Comparison of ENCODE assay signal across 9 mouse cellular contexts in genomic region chr5:115374204-115374820, GRCm38 (mm10). TPM values are rescaled to one million over a fixed set of nuclear protein-coding genes. Genes with fewer than 3 reads are reported as not detected.
DNase-seq lines count a peak whose midpoint lies in the region; ATAC-seq and TF ChIP-seq lines count a peak whose summit lies in the region.
"Had no signal": no experiment of that assay in that cellular context is flagged by ENCODE, and none has a peak within 500 bp of the region (broad histone marks: within the 10 kb centered on the region; RNA-seq: fewer than 3 reads in every experiment).

No protein-coding gene starts in this region.

- no peak overlapping the region for H3K27ac ChIP-seq in heart, embryonic 15.5 days
- H3K27ac ChIP-seq in ES-E14 (ENCODE audit: insufficient read depth, low read depth, low read length, poor library complexity, severe bottlenecking): no peak overlapping the region; the same call in 1 of the 2 replicates
- H3K27ac ChIP-seq in hindbrain, embryonic 10.5 days: peak overlapping the region; percentile 92
- H3K27ac ChIP-seq in midbrain, embryonic 10.5 days (replicated peaks): peak overlapping the region; percentile 92

- peak overlapping the region; percentile 75 for H3K4me2 ChIP-seq in heart, embryonic 15.5 days

- H3K9me3 ChIP-seq in heart, embryonic 15.5 days (replicated peaks): no peaks in the 10 kb centered on the region
- no peaks in the 10 kb centered on the region for H3K9me3 ChIP-seq in ES-E14 (ENCODE audit: control insufficient read depth, insufficient read depth, low read depth, low read length)
- no peaks in the 10 kb centered on the region for H3K9me3 ChIP-seq in hindbrain, embryonic 10.5 days
- no peaks in the 10 kb centered on the region for H3K9me3 ChIP-seq in midbrain, embryonic 10.5 days (replicated peaks)

- peaks cover 3% of the 10 kb centered on the region; the same call in 1 of the 2 replicates for H3K4me1 ChIP-seq in heart, embryonic 15.5 days (replicated peaks)
- H3K4me1 ChIP-seq in ES-E14 (ENCODE audit: control insufficient read depth in 2 of 2, insufficient read depth in 2 of 2, low read length in 2 of 2, poor library complexity in 1 of 2): peaks cover 3 to 12% of the 10 kb centered on the region in 2 experiments; a peak in 3 of 4 replicates
- H3K4me1 ChIP-seq in hindbrain, embryonic 10.5 days (replicated peaks): peaks cover 35% of the 10 kb centered on the region
- peaks cover 50% of the 10 kb centered on the region for H3K4me1 ChIP-seq in midbrain, embryonic 10.5 days

- in situ Hi-C loops in ES-E14 (cut with MboI; ENCODE audit: low sequenced_read_pairs in 2 of 2, unreplicated experiment in 2 of 2): no loop called here

- ATAC-seq in heart, embryonic 15.5 days (replicated peaks; ENCODE audit: insufficient number of reproducible peaks, insufficient read depth, low FRiP score, low read depth): no peak

- H3K27me3 ChIP-seq in heart, embryonic 15.5 days: peaks cover 15% of the 10 kb centered on the region
- H3K27me3 ChIP-seq in hindbrain, embryonic 10.5 days (ENCODE audit: insufficient read depth, poor library complexity, severe bottlenecking): no peaks in the 10 kb centered on the region
- no peaks in the 10 kb centered on the region for H3K27me3 ChIP-seq in midbrain, embryonic 10.5 days (ENCODE audit: low read depth, poor library complexity, severe bottlenecking)

- H3K36me3 ChIP-seq in heart, embryonic 15.5 days: no peaks in the 10 kb centered on the region
- no peaks in the 10 kb centered on the region for H3K36me3 ChIP-seq in ES-E14 (ENCODE audit: control insufficient read depth, insufficient read depth, low read length, poor library complexity, severe bottlenecking)
- no peaks in the 10 kb centered on the region for H3K36me3 ChIP-seq in hindbrain, embryonic 10.5 days
- no peaks in the 10 kb centered on the region for H3K36me3 ChIP-seq in midbrain, embryonic 10.5 days

- H3K4me3 ChIP-seq in heart, embryonic 15.5 days: peak overlapping the region; percentile 40
- peak overlapping the region; percentile 15 to 28; a peak in 2 of 4 replicates for H3K4me3 ChIP-seq in ES-E14 (ENCODE audit: insufficient read depth in 1 of 2, low read depth in 1 of 2, low read length in 2 of 2, poor library complexity in 1 of 2, severe bottlenecking in 1 of 2)
- peak overlapping the region; percentile 39 for H3K4me3 ChIP-seq in hindbrain, embryonic 10.5 days
- peak overlapping the region; percentile 47 for H3K4me3 ChIP-seq in midbrain, embryonic 10.5 days

- H3K9ac ChIP-seq in heart, embryonic 15.5 days: peak overlapping the region; percentile 54; the same call in 1 of the 2 replicates
- no peak overlapping the region; the same call in 1 of the 2 replicates for H3K9ac ChIP-seq in ES-E14 (ENCODE audit: insufficient read depth, low read depth, low read length, poor library complexity, severe bottlenecking)

- no peak for DNase-seq in heart, postnatal 36 days
- DNase-seq in ES-E14 (ENCODE audit: low read depth, low spot score): no peak
- DNase-seq in hindbrain, embryonic 10.5 days (ENCODE audit: low spot score): no peak
- no peak for DNase-seq in midbrain, embryonic 10.5 days (ENCODE audit: low spot score)
- no peak for DNase-seq in adrenal gland, postnatal 25 days
- no peak for DNase-seq in cerebellum, postnatal 14 days
- DNase-seq in retina, postnatal 1 day: no peak

- intact Hi-C loops in heart, postnatal 36 days (cut with DNase I): no loop called here

- 22% methylated on average over 11 of the region's 11 CpGs for WGBS in heart, embryonic 15.5 days
- WGBS in hindbrain, embryonic 10.5 days: 11% methylated on average over 11 of the region's 11 CpGs
- 13% methylated on average over 11 of the region's 11 CpGs for WGBS in midbrain, embryonic 10.5 days

TF ChIP-seq in ES-E14, 5 proteins besides CTCF, POLR2A, EP300 and RAD21:
- no peak for TF ChIP-seq CHD2 (IDR thresholded peaks at IDR 0.05; ENCODE audit: low read depth, low read length)
- peak; percentile 67 for TF ChIP-seq ZNF384 (IDR thresholded peaks at IDR 0.05; ENCODE audit: low read depth, low read length)

RNA-seq across cellular contexts. Expression of gene Cox6a1, which starts 25.5 kb away (rescaled TPM):
- polyA plus RNA-seq in heart, embryonic 15.5 days (2015; fragmentation: Nextera tagmentation; extraction: Ambion mirVana): 1,326 and 1,479 TPM in 2 replicates
- total RNA-seq in heart, postnatal 36 days (2021): 100 to 1,000 TPM; 253 to 261 TPM
- total RNA-seq in ES-E14 (2012; rRNA removed): 936 and 1,706 TPM in 2 replicates
- 875 and 1,016 TPM in 2 replicates for polyA plus RNA-seq in hindbrain, embryonic 10.5 days (2016; fragmentation: Nextera tagmentation; extraction: Ambion mirVana)
- 861 and 874 TPM in 2 replicates for polyA plus RNA-seq in midbrain, embryonic 10.5 days (2016; fragmentation: Nextera tagmentation; extraction: Ambion mirVana)
- total RNA-seq in adrenal gland, postnatal 25 days (2021): 1,153 and 1,399 TPM in 2 replicates

RNA-seq across cellular contexts. Expression of gene Triap1, which starts 33.3 kb away (rescaled TPM):
- 35.2 and 39.2 TPM in 2 replicates for polyA plus RNA-seq in heart, embryonic 15.5 days (2015; fragmentation: Nextera tagmentation; extraction: Ambion mirVana)
- total RNA-seq in heart, postnatal 36 days (2021): 10 to 100 TPM; 22.8 to 27.6 TPM
- 21.5 and 30.7 TPM in 2 replicates for total RNA-seq in ES-E14 (2012; rRNA removed)
- 56.3 and 57.2 TPM in 2 replicates for polyA plus RNA-seq in hindbrain, embryonic 10.5 days (2016; fragmentation: Nextera tagmentation; extraction: Ambion mirVana)
- polyA plus RNA-seq in midbrain, embryonic 10.5 days (2016; fragmentation: Nextera tagmentation; extraction: Ambion mirVana): 56.4 and 60.8 TPM in 2 replicates
- total RNA-seq in adrenal gland, postnatal 25 days (2021): 37.6 and 47.5 TPM in 2 replicates

RNA-seq across cellular contexts. Expression of gene Gatc, which starts 33.3 kb away (rescaled TPM):
- polyA plus RNA-seq in heart, embryonic 15.5 days (2015; fragmentation: Nextera tagmentation; extraction: Ambion mirVana): 21.5 and 23.7 TPM in 2 replicates
- total RNA-seq in heart, postnatal 36 days (2021): 10 to 100 TPM; 17.6 to 18.6 TPM
- 1.9 and 3.1 TPM in 2 replicates for total RNA-seq in ES-E14 (2012; rRNA removed)
- polyA plus RNA-seq in hindbrain, embryonic 10.5 days (2016; fragmentation: Nextera tagmentation; extraction: Ambion mirVana): 35.6 and 41.2 TPM in 2 replicates
- 36.9 and 41.3 TPM in 2 replicates for polyA plus RNA-seq in midbrain, embryonic 10.5 days (2016; fragmentation: Nextera tagmentation; extraction: Ambion mirVana)
- total RNA-seq in adrenal gland, postnatal 25 days (2021): 21.6 and 22.9 TPM in 2 replicates

RNA-seq across cellular contexts. Expression of gene Srsf9, which starts 47.3 kb away (rescaled TPM):
- 99.0 and 118 TPM in 2 replicates for polyA plus RNA-seq in heart, embryonic 15.5 days (2015; fragmentation: Nextera tagmentation; extraction: Ambion mirVana)
- 10 to 100 TPM; 16.0 to 18.1 TPM for total RNA-seq in heart, postnatal 36 days (2021)
- total RNA-seq in ES-E14 (2012; rRNA removed): 42.6 and 57.2 TPM in 2 replicates
- polyA plus RNA-seq in hindbrain, embryonic 10.5 days (2016; fragmentation: Nextera tagmentation; extraction: Ambion mirVana): 383 and 387 TPM in 2 replicates
- 396 and 421 TPM in 2 replicates for polyA plus RNA-seq in midbrain, embryonic 10.5 days (2016; fragmentation: Nextera tagmentation; extraction: Ambion mirVana)
- 74.5 and 77.0 TPM in 2 replicates for total RNA-seq in adrenal gland, postnatal 25 days (2021)

RNA-seq across cellular contexts. Expression of gene Msi1, which starts 55.1 kb away (rescaled TPM):
- polyA plus RNA-seq in heart, embryonic 15.5 days (2015; fragmentation: Nextera tagmentation; extraction: Ambion mirVana): 2.0 and 3.5 TPM in 2 replicates
- 1 to 10 TPM in 1 of 2 experiments, under 1 TPM in 1; 0.92 to 1.2 TPM for total RNA-seq in heart, postnatal 36 days (2021)
- 5.6 and 9.0 TPM in 2 replicates for total RNA-seq in ES-E14 (2012; rRNA removed)
- 167 and 222 TPM in 2 replicates for polyA plus RNA-seq in hindbrain, embryonic 10.5 days (2016; fragmentation: Nextera tagmentation; extraction: Ambion mirVana)
- polyA plus RNA-seq in midbrain, embryonic 10.5 days (2016; fragmentation: Nextera tagmentation; extraction: Ambion mirVana): 190 and 232 TPM in 2 replicates
- 15.3 and 20.8 TPM in 2 replicates for total RNA-seq in adrenal gland, postnatal 25 days (2021)
- total RNA-seq: megakaryocyte-erythroid progenitor cell, adult 5-6 weeks had no signal

Comparison
In these comparisons a context has a peak if more than half of its experiments do, and no peak if none do; other contexts are left out.
1. H3K27ac ChIP-seq: peak in hindbrain, embryonic 10.5 days (single experiment) and midbrain, embryonic 10.5 days (single experiment); none in heart, embryonic 15.5 days (single experiment) and ES-E14 (single experiment).
2. Peak in every context shown above with its lines, with median percentiles within 50 percentile points of each other: H3K4me3 ChIP-seq.